Mouse (Mus musculus) erythroblast, embryonic 14.5 days (primary cell): ENCODE measurements around the gene Galnt3. TPM values are rescaled to one million over a fixed set of nuclear protein-coding genes. Genes with fewer than 3 reads are reported as not detected.

Experiments
- H3K27me3 ChIP-seq: 2 replicates; pipeline ENCODE4 v1.6.1; 2012; ENCODE audit warnings: inconsistent platforms; ENCODE audit not compliant: control insufficient read depth
- H3K36me3 ChIP-seq: 2 replicates; pipeline ENCODE4 v1.6.1; 2012; ENCODE audit warnings: mild to moderate bottlenecking, inconsistent platforms; ENCODE audit not compliant: control insufficient read depth
- H3K4me1 ChIP-seq: 2 replicates; pipeline ENCODE4 v1.6.1; 2012; ENCODE audit warnings: inconsistent platforms; ENCODE audit not compliant: control insufficient read depth
- H3K4me3 ChIP-seq: replicated peaks from 2 replicates; pipeline ENCODE3; 2012; ENCODE audit warnings: moderate library complexity, mild to moderate bottlenecking, inconsistent platforms
- H3K9me3 ChIP-seq: 2 replicates; pipeline ENCODE4 v1.6.1; 2012; ENCODE audit warnings: low read length, inconsistent platforms, mixed read lengths; ENCODE audit not compliant: control insufficient read depth
- GATA1 ChIP-seq: IDR thresholded peaks from 2 replicates; pipeline ENCODE4 v1.6.1; 2012; ENCODE audit warnings: low read length, inconsistent platforms, mixed read lengths
- TAL1 ChIP-seq: IDR thresholded peaks from 3 replicates; pipeline ENCODE4 v1.6.1; 2012; ENCODE audit warnings: low read length, inconsistent platforms, mixed read lengths
- polyA plus RNA-seq: library from polyadenylated mRNA; stranded (reverse); fragments of >175 nt; gene quantifications from 2 replicates; pipeline ENCODE4 v1.2.3, GENCODE M21; 2012

Galnt3 gene
- polyA plus RNA-seq, 1 experiment, result not detected

DNA sequence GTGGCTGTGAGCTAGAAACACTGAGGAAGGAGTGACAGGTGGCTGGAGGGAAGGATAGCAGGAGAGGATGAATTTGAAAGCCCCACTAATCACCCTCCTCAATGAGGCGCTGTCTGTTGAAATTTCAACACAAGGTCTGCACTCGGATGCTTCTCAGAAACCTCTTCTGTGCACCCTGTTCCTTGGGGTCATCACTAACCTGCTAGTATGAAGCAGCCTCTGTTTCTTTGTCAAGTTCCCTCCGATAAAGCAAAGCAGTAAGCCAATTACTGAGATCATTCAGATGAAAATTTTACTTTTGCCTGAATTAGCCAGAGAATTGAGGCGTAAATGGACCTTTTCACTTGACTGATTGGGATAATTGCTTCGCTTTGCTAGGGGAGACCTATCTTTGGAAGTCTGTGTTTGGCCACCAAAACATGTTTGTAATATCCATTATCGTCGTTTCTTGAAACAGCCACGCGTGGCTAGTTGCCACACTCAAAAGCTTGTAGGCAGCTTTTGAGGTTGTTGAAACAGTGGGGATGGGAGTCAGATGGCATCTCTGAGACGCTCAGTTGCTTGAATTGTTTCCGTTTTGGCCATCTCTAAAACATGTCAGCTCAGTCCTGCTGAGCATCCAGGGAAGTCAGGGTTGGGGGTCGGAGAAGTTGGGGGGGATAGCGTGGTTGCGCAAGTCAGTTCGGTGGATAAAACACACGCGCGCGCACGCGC, 83.4 kb downstream of the Galnt3 start:
- Histone ChIP-seq H3K4me3 (no peak overlapping the region), H3K4me1 (no peaks in the 10 kb centered on the region), H3K27me3 (no peaks in the 10 kb centered on the region), H3K9me3 (peaks cover 18% of the 10 kb centered on the region), H3K36me3 (no peaks in the 10 kb centered on the region)
- no peak for TF ChIP-seq TAL1
- no peak for TF ChIP-seq GATA1

DNA sequence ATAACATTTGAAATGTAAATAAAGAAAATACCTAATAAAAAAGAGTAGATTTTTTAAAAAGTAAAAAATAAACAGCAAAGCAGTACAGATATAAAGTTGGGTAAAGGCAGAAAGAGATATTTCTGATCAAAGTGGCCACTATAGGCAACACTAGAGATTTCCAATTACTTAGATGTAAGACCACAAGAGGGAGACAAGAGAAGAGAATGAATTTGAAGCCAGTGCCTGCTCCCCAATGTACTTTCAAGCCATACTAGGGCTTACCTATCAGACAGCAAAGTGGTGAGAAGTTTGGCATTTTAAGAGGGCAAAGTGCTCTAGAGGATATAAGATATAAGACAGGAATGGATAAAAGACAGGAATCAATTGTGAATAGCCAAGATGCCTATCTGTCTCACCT, 84.2 kb downstream of the Galnt3 start:
- Histone ChIP-seq H3K9me3 (peaks cover 18% of the 10 kb centered on the region), H3K36me3 (no peaks in the 10 kb centered on the region), H3K27me3 (no peaks in the 10 kb centered on the region), H3K4me1 (no peaks in the 10 kb centered on the region), H3K4me3 (no peak overlapping the region)
- TF ChIP-seq TAL1, result no peak
- no peak for TF ChIP-seq GATA1

DNA sequence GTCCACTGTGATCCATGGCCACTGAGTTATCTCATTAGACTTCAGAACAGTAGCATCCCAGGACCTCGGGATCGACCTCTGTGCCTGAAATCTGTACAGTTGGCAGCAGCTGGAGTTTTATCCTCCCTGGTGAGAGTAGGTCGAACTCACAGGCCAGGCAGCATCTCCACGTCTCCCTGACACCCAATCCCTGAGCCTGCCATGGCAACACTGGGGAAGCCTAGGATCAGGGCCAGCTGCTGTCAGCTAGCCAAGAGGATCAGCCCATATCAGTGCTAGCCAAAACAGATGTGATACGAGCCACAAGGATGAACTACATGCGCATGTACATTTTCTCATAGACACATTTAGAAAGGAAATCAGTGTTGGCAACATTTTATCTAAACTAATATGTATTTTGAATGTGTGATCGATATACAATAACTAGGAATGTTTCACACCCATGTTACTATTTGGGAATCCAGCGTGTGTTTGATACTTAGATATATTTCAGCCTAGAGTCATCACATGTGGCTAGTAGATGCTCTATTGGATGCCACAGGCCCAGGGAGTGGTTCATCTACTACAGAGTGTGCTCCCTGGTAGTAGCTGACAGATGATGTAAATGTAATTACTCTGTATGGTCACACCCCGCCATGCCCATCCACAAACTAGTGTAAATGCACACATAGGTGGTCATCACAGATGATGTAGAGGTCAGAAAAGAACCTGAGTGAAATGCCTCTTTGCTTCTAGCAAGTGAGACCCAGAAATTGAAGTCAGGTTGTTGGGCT, 89.7 kb downstream of the Galnt3 start:
- H3K9me3 ChIP-seq, result no peaks in the 10 kb centered on the region
- no peak for TF ChIP-seq GATA1
- no peak for TF ChIP-seq TAL1
- no peaks in the 10 kb centered on the region for H3K4me1 ChIP-seq
- H3K4me3 ChIP-seq, result no peak overlapping the region
- no peaks in the 10 kb centered on the region for H3K27me3 ChIP-seq
- no peaks in the 10 kb centered on the region for H3K36me3 ChIP-seq

Other genes with a start within 250 kb of the Galnt3 start
- gene Ttc21b, start 131.6 kb upstream of the Galnt3 start, polyA plus RNA-seq, result 0.02 TPM in 1 of 2 replicates, not detected in the other